Mouse (Mus musculus): ENCODE measurements around the gene Gm20481.
"Not testable (repeated sequence)": the region's sequence is repeated elsewhere in the genome, so short reads cannot be mapped to it uniquely, and the experiment has no call there.

DNA sequence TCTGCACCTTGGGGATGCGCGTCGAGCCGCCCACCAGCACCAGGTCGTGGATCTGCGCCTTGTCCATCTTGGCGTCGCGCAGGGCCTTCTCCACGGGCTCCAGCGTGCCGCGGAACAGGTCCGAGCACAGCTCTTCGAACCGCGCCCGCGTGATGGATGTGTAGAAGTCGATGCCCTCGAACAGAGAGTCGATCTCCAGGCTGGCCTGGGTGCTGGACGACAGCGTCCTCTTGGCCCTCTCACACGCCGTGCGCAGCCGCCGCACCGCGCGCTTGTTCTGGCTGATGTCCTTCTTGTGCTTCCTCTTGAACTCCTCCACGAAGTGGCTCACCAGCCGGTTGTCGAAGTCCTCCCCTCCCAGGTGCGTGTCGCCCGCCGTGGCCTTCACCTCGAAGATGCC, 11.7 kb upstream of the Gm20481 start:
- not testable (repeated sequence) for TF ChIP-seq POLR2A (IDR thresholded peaks at IDR 0.05; ENCODE audit: low read depth, low read length); CTCF (IDR thresholded peaks at IDR 0.05; ENCODE audit: extremely low read depth, insufficient read depth, insufficient read length, insufficient replicate concordance)
